Mouse (Mus musculus) neutrophil, adult 5-6 weeks (primary cell): ENCODE measurements around the gene Ccn6. TPM values are rescaled to one million over a fixed set of nuclear protein-coding genes. Genes with fewer than 3 reads are reported as not detected.
A peak's percentile ranks its signal among the peaks of the same experiment; 100 is the strongest.

Experiments used
- ATAC-seq: fragments of 151-379, 151-347 bp; 2 replicates; pipeline ENCODE4 v1.8.0; 2017; ENCODE audit warnings: mild to moderate bottlenecking, moderate TSS enrichment; ENCODE audit not compliant: insufficient number of reproducible peaks, poor library complexity, low FRiP score, severe bottlenecking; ENCODE audit errors: extremely low read depth
- total RNA-seq: library from RNA; stranded (forward); fragments of 200-1000 nt; gene quantifications from 2 replicates; pipeline ENCODE4 v1.2.3, GENCODE M21; 2017

Gene Ccn6
- total RNA-seq, 1 experiment from 2014 or later = not detected

GRCm38 (mm10) chr10:39165632-39166115, 2.1 kb upstream of the Ccn6 start:
- ATAC-seq = no peak

- ATAC-seq = no peak
These were observed 719 bp downstream of the Ccn6 start for GRCm38 (mm10) chr10:39162666-39163484.

DNA sequence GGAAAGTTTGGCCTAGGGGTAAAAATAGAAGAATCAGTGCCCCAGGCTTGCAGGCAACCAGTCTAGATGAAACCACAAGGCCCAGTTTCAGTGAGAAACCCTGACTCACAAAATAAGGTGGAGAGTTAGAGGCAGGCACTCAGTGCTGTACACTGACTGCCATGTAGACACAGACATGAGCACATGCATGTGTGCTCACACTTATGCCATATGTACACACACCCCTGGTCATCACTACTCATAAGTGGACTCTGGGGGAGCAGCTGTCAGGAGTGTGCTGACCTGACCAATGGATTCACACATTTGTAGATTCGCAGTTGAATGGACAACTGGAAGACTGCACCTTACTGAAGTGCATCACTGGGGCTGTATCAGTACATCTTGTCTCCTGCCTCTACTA, 2.2 kb downstream of the Ccn6 start:
- ATAC-seq = no peak

DNA sequence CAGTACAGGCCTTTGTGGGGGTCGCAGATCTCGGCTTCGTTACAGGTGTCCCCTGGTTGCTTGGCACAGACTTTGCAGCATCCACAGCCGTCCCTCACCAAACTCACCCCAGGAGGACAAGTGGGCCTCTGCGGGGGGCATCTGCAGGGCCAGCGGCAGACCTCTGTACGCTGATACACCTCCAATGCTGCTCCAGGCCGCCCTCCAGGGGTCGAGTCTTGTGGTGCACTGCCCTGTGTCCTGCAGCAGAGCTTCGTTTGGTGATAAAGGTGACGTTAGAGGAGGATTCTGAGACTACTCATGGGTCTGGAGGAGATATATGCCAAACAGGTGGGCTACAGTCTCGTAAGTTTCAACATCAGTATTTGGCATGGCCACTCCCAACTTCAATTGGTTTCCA, 5.3 kb downstream of the Ccn6 start:
- ATAC-seq = no peak

GRCm38 (mm10) chr10:39157321-39157720, 6.3 kb downstream of the Ccn6 start:
- no peak for ATAC-seq

- ATAC-seq = no peak
These were observed 6.9 kb downstream of the Ccn6 start for GRCm38 (mm10) chr10:39156719-39157118.

- ATAC-seq = no peak
These were observed 21.4 kb downstream of the Ccn6 start for GRCm38 (mm10) chr10:39142216-39142615.

DNA sequence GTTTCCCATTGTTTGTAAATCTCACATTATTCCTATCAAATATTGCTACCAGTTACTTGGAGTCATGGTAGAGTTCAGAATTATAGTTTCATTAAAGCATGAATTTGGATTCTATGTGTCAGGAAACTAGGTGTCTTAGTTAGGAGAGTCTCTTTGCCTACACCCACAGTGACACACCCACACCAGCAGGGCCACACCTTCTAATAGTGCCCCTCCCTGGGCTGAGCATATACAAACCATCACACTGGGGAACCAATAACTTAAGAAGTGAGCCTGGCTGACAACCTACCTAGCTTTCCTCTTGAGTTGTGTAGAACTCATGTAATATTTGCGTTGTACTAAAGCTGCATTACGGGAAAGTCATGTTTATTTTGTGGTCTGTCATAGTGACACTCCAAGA, 22.2 kb downstream of the Ccn6 start:
- no peak for ATAC-seq

- ATAC-seq = no peak
These were observed 22.8 kb downstream of the Ccn6 start for GRCm38 (mm10) chr10:39140843-39141242.

GRCm38 (mm10) chr10:39138761-39139160, 24.8 kb downstream of the Ccn6 start:
- no peak for ATAC-seq

- no peak for ATAC-seq
These were observed 25.8 kb downstream of the Ccn6 start for GRCm38 (mm10) chr10:39137766-39138165.

- ATAC-seq = peak; percentile 97
These were observed 29.9 kb downstream of the Ccn6 start, which contains the start of the genes Fam229b and Tube1 for GRCm38 (mm10) chr10:39133462-39134310. TSS of gene Fam229b (minus strand) at chr10:39133914. TSS of gene Tube1 (plus strand) at chr10:39133976.

- no peak for ATAC-seq
These were observed 42.2 kb downstream of the Ccn6 start for GRCm38 (mm10) chr10:39121412-39121811.

DNA sequence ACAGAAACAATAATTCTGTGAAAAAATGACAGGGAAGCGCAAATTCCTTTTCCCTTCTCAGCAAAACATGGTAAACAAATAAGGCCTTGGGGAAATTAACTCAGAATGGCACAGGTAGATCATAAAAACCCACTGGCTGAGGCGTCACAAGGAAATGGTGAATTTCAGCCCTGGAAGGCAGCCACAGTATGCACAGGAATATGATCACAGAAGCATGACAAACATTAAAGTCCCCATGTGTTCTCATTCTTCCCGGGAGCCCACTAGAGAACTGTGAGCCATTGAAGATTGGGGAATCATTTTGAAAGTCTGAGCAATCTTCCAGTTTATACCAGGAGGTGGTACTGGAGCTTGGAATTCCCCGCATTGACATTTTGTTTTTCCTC, 54.1 kb downstream of the Ccn6 start:
- ATAC-seq = no peak

GRCm38 (mm10) chr10:39108837-39109488, 54.6 kb downstream of the Ccn6 start:
- no peak for ATAC-seq

DNA sequence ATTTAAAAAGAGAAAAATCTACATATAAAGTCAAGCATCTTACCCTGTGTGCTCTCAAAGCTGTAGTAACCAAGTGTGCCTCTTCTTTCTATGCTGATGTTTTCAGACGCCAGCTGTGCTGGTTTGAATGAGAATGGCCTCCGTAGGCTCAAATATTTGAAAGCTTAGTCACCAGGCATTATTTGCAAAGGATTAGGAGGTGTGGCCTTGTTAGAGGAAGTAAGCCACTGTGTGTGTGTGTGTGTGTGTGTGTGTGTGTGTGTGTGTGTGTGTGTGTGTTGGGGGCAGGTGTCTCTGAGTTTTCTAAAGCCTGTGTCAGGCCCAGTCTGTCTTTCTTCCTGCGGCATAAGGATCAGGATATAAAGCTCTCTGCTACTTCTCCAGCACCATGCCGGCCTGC, 56.7 kb downstream of the Ccn6 start:
- ATAC-seq = no peak

DNA sequence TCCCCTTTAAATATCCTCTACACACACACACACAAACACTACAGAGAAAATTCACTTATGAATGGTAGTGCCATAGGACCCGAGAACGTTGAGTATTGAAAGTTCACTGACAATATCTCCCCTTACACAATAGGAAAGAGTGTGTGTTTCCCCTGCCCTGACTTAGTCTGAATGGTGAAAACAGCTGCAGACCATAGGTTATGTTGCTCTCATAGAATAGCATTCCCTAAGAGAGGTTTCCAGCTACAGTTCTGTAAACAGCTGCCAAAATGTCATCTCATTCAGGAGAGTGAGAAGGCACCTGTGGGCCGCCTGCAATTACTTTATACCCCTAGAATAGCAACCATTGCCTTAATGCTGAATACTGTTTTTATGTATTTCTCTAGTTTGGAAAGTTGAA, 57.2 kb downstream of the Ccn6 start:
- ATAC-seq = no peak

- no peak for ATAC-seq
These were observed 58.7 kb downstream of the Ccn6 start for GRCm38 (mm10) chr10:39104803-39105449.
